In genomic region chr12:105511109-105511508, GRCm38 (mm10) we compare ENCODE assay signal across 12 mouse cellular contexts. TPM values are rescaled to one million over a fixed set of nuclear protein-coding genes. Genes with fewer than 3 reads are reported as not detected.
DNase-seq lines count a peak whose midpoint lies in the region; ATAC-seq and TF ChIP-seq lines count a peak whose summit lies in the region.
"Had no signal": no experiment of that assay in that cellular context is flagged by ENCODE, and none has a peak within 500 bp of the region (broad histone marks: within the 10 kb centered on the region; RNA-seq: fewer than 3 reads in every experiment).

No protein-coding gene starts in this region.

- H3K79me2 ChIP-seq in CH12.LX (replicated peaks; ENCODE audit: control insufficient read depth, extremely low read depth, insufficient read depth, poor library complexity, severe bottlenecking) = no peaks in the 10 kb centered on the region

- TF ChIP-seq POLR2A in CH12.LX (IDR thresholded peaks at IDR 0.05; ENCODE audit: low read depth, low read length) = no peak

- dilution Hi-C loops in CH12.LX (cut with MboI; ENCODE audit: extremely low pct_ligation_motif_present, extremely low pct_unique_long_range_greater_than_20kb, low sequenced_read_pairs) = no loop called here

- H3K4me1 ChIP-seq in kidney, postnatal 0 days (replicated peaks; ENCODE audit: insufficient read depth, low read length) = peaks cover 6% of the 10 kb centered on the region; the same call in 1 of the 2 replicates
- peaks cover 0 to 74% of the 10 kb centered on the region in 2 experiments; a peak in 2 of 4 replicates for H3K4me1 ChIP-seq in CH12.LX (ENCODE audit: control insufficient read depth in 1 of 2, insufficient read depth in 2 of 2)

- ATAC-seq in kidney, postnatal 0 days (replicated peaks; ENCODE audit: low FRiP score, low read depth) = peak; percentile 78
- 0 out of 2 replicates have a peak, but pooled peaks have one; percentile 31 for ATAC-seq in megakaryocyte progenitor cell, adult 5-6 weeks (replicated peaks; ENCODE audit: poor library complexity)

- TF ChIP-seq RAD21 in CH12.LX (IDR thresholded peaks at IDR 0.05; ENCODE audit: low read depth, low read length) = no peak

- H3K4me3 ChIP-seq in kidney, postnatal 0 days (replicated peaks; ENCODE audit: low read depth, low read length) = no peak overlapping the region
- H3K4me3 ChIP-seq in CH12.LX (replicated peaks in 1 of 3; ENCODE audit: low read depth in 2 of 3, low read length in 2 of 3, poor library complexity in 1 of 3) = no peak overlapping the region
- H3K4me3 ChIP-seq in layer of hippocampus, adult 2 months = no peak overlapping the region
- H3K4me3 ChIP-seq: erythroblast, embryonic 14.5 days; heart, embryonic 13.5 days had no signal

- 72% methylated on average over 5 of the region's 5 CpGs for WGBS in kidney, postnatal 0 days

- in situ Hi-C loops in CH12.LX (cut with MboI; ENCODE audit: low pct_ligation_motif_present, low pct_unique_long_range_greater_than_20kb, low sequenced_read_pairs) = no loop called here

- TF ChIP-seq EP300 in CH12.LX (IDR thresholded peaks at IDR 0.05; ENCODE audit: low read length) = no peak

- no peaks in the 10 kb centered on the region for H3K27me3 ChIP-seq in kidney, postnatal 0 days (ENCODE audit: insufficient read depth, low read length)
- no peaks in the 10 kb centered on the region for H3K27me3 ChIP-seq in CH12.LX (replicated peaks)

- no peaks in the 10 kb centered on the region for H3K9me3 ChIP-seq in kidney, postnatal 0 days (replicated peaks; ENCODE audit: low read length)
- no peaks in the 10 kb centered on the region for H3K9me3 ChIP-seq in CH12.LX (replicated peaks; ENCODE audit: low read length)
- H3K9me3 ChIP-seq: heart, embryonic 13.5 days had no signal

- DNase-seq in kidney, postnatal 0 days (ENCODE audit: low spot score) = peak; percentile 69
- DNase-seq in kidney, postnatal 25 days = no peak
- DNase-seq in 3T3-L1 (ENCODE audit: low read depth, low spot score) (peak; percentile 23), CH12.LX (ENCODE audit: extremely low read depth) (peak; percentile 40)
- DNase-seq in layer of hippocampus, adult 2 months (ENCODE audit: low spot score in 2 of 2) = no peak
- no peak for DNase-seq in retina, postnatal 1 day
- DNase-seq: cerebellum, postnatal 36 days; right cerebral cortex, adult 18-20 months had no signal

- peak overlapping the region; percentile 25; the same call in 1 of the 2 replicates for H3K4me2 ChIP-seq in kidney, postnatal 0 days (ENCODE audit: low read length)
- no peak overlapping the region for H3K4me2 ChIP-seq in CH12.LX (ENCODE audit: insufficient read depth, low read depth, poor library complexity, severe bottlenecking)
- H3K4me2 ChIP-seq: heart, embryonic 13.5 days had no signal

- H3K9ac ChIP-seq in kidney, postnatal 0 days (ENCODE audit: low read depth, low read length) = no peak overlapping the region
- H3K9ac ChIP-seq in CH12.LX (ENCODE audit: insufficient read depth, low read depth) = no peak overlapping the region
- H3K9ac ChIP-seq: heart, embryonic 13.5 days had no signal

- H3K27ac ChIP-seq in kidney, postnatal 0 days = peak overlapping the region; percentile 76
- no peak overlapping the region for H3K27ac ChIP-seq in CH12.LX (ENCODE audit: insufficient read depth, low read depth)
- H3K27ac ChIP-seq in layer of hippocampus, adult 2 months = no peak overlapping the region

- H3K36me3 ChIP-seq in kidney, postnatal 0 days (ENCODE audit: insufficient read depth, low read length) = no peaks in the 10 kb centered on the region
- no peaks in the 10 kb centered on the region for H3K36me3 ChIP-seq in CH12.LX (replicated peaks in 1 of 2; ENCODE audit: control insufficient read depth in 1 of 2, insufficient read depth in 1 of 2, low read length in 1 of 2)
- H3K36me3 ChIP-seq: heart, embryonic 13.5 days had no signal

- TF ChIP-seq CTCF in kidney, postnatal 0 days (IDR thresholded peaks at IDR 0.05; ENCODE audit: low read depth) = no peak
- TF ChIP-seq CTCF in CH12.LX (conservative IDR thresholded peaks at IDR 0.05 in 1 of 2, IDR thresholded peaks at IDR 0.05 in 1 of 2; ENCODE audit: low read depth in 2 of 2, low read length in 2 of 2) = no peak
- TF ChIP-seq CTCF in layer of hippocampus, adult 2 months (conservative IDR thresholded peaks at IDR 0.05) = no peak

TF ChIP-seq in CH12.LX, 34 proteins besides CTCF, POLR2A, EP300 and RAD21:
- TF ChIP-seq ZKSCAN1 (IDR thresholded peaks at IDR 0.05; ENCODE audit: borderline replicate concordance, low read depth, low read length) = no peak
- no peak for TF ChIP-seq HCFC1 (IDR thresholded peaks at IDR 0.05; ENCODE audit: low read depth, low read length)
- no peak for TF ChIP-seq GABPA (IDR thresholded peaks at IDR 0.05; ENCODE audit: insufficient replicate concordance, low read depth, low read length)
- TF ChIP-seq E2F4 (IDR thresholded peaks at IDR 0.05; ENCODE audit: insufficient replicate concordance, low read depth, low read length) = no peak
- no peak for TF ChIP-seq CHD1 (IDR thresholded peaks at IDR 0.05; ENCODE audit: low read depth, low read length)
- no peak for TF ChIP-seq MXI1 (IDR thresholded peaks at IDR 0.05; ENCODE audit: low read depth, low read length)
- TF ChIP-seq BHLHE40 (IDR thresholded peaks at IDR 0.05; ENCODE audit: low read depth, low read length) = no peak
- TF ChIP-seq ZC3H11A (IDR thresholded peaks at IDR 0.05; ENCODE audit: low read depth, low read length) = no peak
- TF ChIP-seq ZNF384 (IDR thresholded peaks at IDR 0.05; ENCODE audit: low read depth, low read length) = no peak
- TF ChIP-seq USF1 (IDR thresholded peaks at IDR 0.05; ENCODE audit: low read depth, low read length) = no peak
- TF ChIP-seq JUN (IDR thresholded peaks at IDR 0.05; ENCODE audit: insufficient read depth, low read depth, low read length) = no peak
- no peak for TF ChIP-seq CHD2 (IDR thresholded peaks at IDR 0.05; ENCODE audit: low read length)
- no peak for TF ChIP-seq ETS1 (conservative IDR thresholded peaks at IDR 0.05; ENCODE audit: low read depth, low read length)
- no peak for TF ChIP-seq TBP (conservative IDR thresholded peaks at IDR 0.05; ENCODE audit: low read depth, low read length)
- no peak for TF ChIP-seq USF2 (conservative IDR thresholded peaks at IDR 0.05; ENCODE audit: low read depth, low read length)
- TF ChIP-seq SMC3 (IDR thresholded peaks at IDR 0.05; ENCODE audit: low read depth, low read length) = no peak
- TF ChIP-seq MAFK (IDR thresholded peaks at IDR 0.05; ENCODE audit: insufficient replicate concordance, low read length) = no peak
- no peak for TF ChIP-seq NRF1 (IDR thresholded peaks at IDR 0.05; ENCODE audit: low read depth, low read length)
- no peak for TF ChIP-seq MAZ (IDR thresholded peaks at IDR 0.05; ENCODE audit: low read depth, low read length)
- TF ChIP-seq RCOR1 (conservative IDR thresholded peaks at IDR 0.05; ENCODE audit: low read depth, low read length) = no peak
TF ChIP-seq in CH12.LX: peak in this region for 0.

RNA-seq across cellular contexts. Expression of gene Bdkrb2, which starts 51.9 kb away (rescaled TPM):
- polyA plus RNA-seq in kidney, postnatal 0 days (2015; fragmentation: Nextera tagmentation; extraction: Ambion mirVana) = 0.98 and 1.1 TPM in 2 replicates
- not detected in 2 replicates for total RNA-seq in CH12.LX (2012; rRNA removed)
- not detected in 2 replicates for total RNA-seq in CH12.LX (2014; rRNA removed)
- 0.06 TPM in 1 of 2 replicates, not detected in the other for polyA plus RNA-seq in CH12.LX (2012; ENCODE audit: insufficient read length, low read depth)
- total RNA-seq in megakaryocyte progenitor cell, adult 5-6 weeks (2015) = not detected in 2 replicates
- total RNA-seq in megakaryocyte progenitor cell, adult 5-6 weeks (2017) = not detected in 2 replicates
- under 1 TPM; 0.28 to 0.69 TPM for total RNA-seq in layer of hippocampus, adult 2 months (2021)
- total RNA-seq: MEL had no signal
- polyA plus RNA-seq: erythroblast, embryonic 14.5 days had no signal

RNA-seq across cellular contexts. Expression of gene D430019H16Rik, which starts 57.5 kb away (rescaled TPM):
- polyA plus RNA-seq in kidney, postnatal 0 days (2015; fragmentation: Nextera tagmentation; extraction: Ambion mirVana) = 1.1 TPM in 2 replicates
- total RNA-seq in CH12.LX (2012; rRNA removed) (0.34 and 0.42 TPM in 2 replicates), CH12.LX (2014; rRNA removed) (0.81 and 0.91 TPM in 2 replicates)
- 0.94 and 0.96 TPM in 2 replicates for polyA plus RNA-seq in CH12.LX (2012; ENCODE audit: insufficient read length, low read depth)
- total RNA-seq in megakaryocyte progenitor cell, adult 5-6 weeks (2015) = 0.05 TPM in 1 of 2 replicates, not detected in the other
- 0.04 TPM in 1 of 2 replicates, not detected in the other for total RNA-seq in megakaryocyte progenitor cell, adult 5-6 weeks (2017)
- 100 to 1,000 TPM; 115 to 116 TPM for total RNA-seq in layer of hippocampus, adult 2 months (2021)
- total RNA-seq: MEL had no signal
- polyA plus RNA-seq: erythroblast, embryonic 14.5 days had no signal

Comparison
In these comparisons a context has a peak if more than half of its experiments do, and no peak if none do; other contexts are left out.
1. DNase-seq: peak in kidney, postnatal 0 days (single experiment), 3T3-L1 (single experiment) and CH12.LX (single experiment); none in kidney, postnatal 25 days (0 of 2), layer of hippocampus, adult 2 months (0 of 2) and retina, postnatal 1 day (single experiment).
2. RNA of gene D430019H16Rik, which starts 57.5 kb away (total RNA-seq): 115 to 116 TPM in layer of hippocampus, adult 2 months; 0.34 to 0.91 TPM in CH12.LX and 0.04 to 0.05 TPM in megakaryocyte progenitor cell, adult 5-6 weeks; every median in the first group is over 10 times any median in the second.